Mouse (Mus musculus) heart, embryonic 15.5 days (tissue): Measurements from ENCODE around the gene Chst15. TPM values are rescaled to one million over a fixed set of nuclear protein-coding genes. Genes with fewer than 3 reads are reported as not detected.

ENCODE experiments used
- ATAC-seq: fragments of 200-750 bp; cut with Nextera tagmentation; replicated peaks from 2 replicates; pipeline ENCODE4 v1.8.0; 2017; ENCODE audit warnings: low read depth, moderate TSS enrichment; ENCODE audit not compliant: insufficient number of reproducible peaks, insufficient read depth, low FRiP score
- H3K27ac ChIP-seq: fragments of 300-500 bp; sonication (generic); 2 replicates; pipeline ENCODE4 v1.5.1; 2015; ENCODE audit warnings: mild to moderate bottlenecking, inconsistent platforms
- H3K27me3 ChIP-seq: fragments of 300-500 bp; sonication (generic); 2 replicates; pipeline ENCODE4 v1.6.1; 2015; ENCODE audit warnings: inconsistent platforms
- H3K36me3 ChIP-seq: fragments of 300-500 bp; sonication (generic); 2 replicates; pipeline ENCODE4 v1.6.1; 2015; ENCODE audit warnings: mild to moderate bottlenecking, inconsistent platforms
- H3K4me1 ChIP-seq: fragments of 300-500 bp; sonication (generic); replicated peaks from 2 replicates; pipeline ENCODE4 v1.6.1; 2015; ENCODE audit warnings: inconsistent platforms
- H3K4me2 ChIP-seq: fragments of 300-500 bp; sonication (generic); 2 replicates; pipeline ENCODE4 v1.6.1; 2015; ENCODE audit warnings: inconsistent platforms, mild to moderate bottlenecking, moderate library complexity
- H3K4me3 ChIP-seq: fragments of 300-500 bp; sonication (generic); 2 replicates; pipeline ENCODE4 v1.5.1; 2015; ENCODE audit warnings: mild to moderate bottlenecking, inconsistent platforms
- H3K9ac ChIP-seq: fragments of 300-500 bp; sonication (generic); 2 replicates; pipeline ENCODE4 v1.6.1; 2015; ENCODE audit warnings: mild to moderate bottlenecking, inconsistent platforms
- H3K9me3 ChIP-seq: fragments of 300-500 bp; sonication (generic); replicated peaks from 2 replicates; pipeline ENCODE4 v1.6.1; 2016; ENCODE audit warnings: inconsistent platforms
- WGBS: fragments of 180-500 bp; shearing (Covaris S2); methylation state at CpG from one replicate; pipeline ENCODE4 v1.1.7; 2015; ENCODE audit warnings: mixed read lengths; 5-methylcytosine and 5-hydroxymethylcytosine counted together
- polyA plus RNA-seq: library from polyadenylated mRNA; unstranded; fragments of >200 nt; fragmentation: Nextera tagmentation; extraction: Ambion mirVana; gene quantifications from 2 replicates; pipeline ENCODE4 v1.2.1, GENCODE M21; 2015

The Chst15 gene
- polyA plus RNA-seq, 1 experiment from 2014 or later: 4.4 TPM

DNA sequence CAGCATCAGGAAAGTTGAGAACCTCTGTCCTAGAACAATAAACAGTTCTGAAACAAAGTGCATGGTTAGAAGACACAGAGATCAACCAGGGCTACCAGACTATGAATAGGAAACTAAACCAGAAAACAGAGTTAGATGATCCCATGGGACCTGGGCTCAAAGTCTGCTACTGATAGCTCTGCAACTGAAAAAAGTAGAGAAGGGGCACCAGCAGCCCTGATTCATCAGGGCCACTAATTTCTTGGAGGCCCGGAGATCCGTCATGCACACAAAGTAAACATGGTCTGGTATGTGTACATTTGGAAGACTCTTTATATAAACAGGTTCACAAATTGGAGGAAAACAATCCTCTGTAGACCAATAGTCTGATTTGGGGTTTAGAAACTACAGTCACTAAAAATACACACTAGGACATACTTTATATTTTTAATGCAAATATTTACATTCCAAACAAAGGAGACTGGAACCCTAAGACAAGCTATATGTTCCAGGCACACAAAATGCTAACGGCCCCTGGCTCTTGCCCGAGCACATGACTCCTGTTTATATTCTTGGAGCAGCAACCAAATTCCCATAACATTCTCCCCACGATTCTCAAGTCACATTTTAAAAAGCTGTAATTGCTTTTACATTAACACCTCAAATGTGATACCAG lies 8.4 kb downstream of the Chst15 start:
- Histone ChIP-seq H3K4me3 (no peak overlapping the region), H3K4me1 (peaks cover 17% of the 10 kb centered on the region), H3K9me3 (no peaks in the 10 kb centered on the region), H3K9ac (no peak overlapping the region), H3K27me3 (no peaks in the 10 kb centered on the region), H3K36me3 (no peaks in the 10 kb centered on the region), H3K4me2 (no peak overlapping the region), H3K27ac (no peak overlapping the region)
- 62% methylated on average over 5 of the region's 5 CpGs for WGBS
- ATAC-seq: no peak

DNA sequence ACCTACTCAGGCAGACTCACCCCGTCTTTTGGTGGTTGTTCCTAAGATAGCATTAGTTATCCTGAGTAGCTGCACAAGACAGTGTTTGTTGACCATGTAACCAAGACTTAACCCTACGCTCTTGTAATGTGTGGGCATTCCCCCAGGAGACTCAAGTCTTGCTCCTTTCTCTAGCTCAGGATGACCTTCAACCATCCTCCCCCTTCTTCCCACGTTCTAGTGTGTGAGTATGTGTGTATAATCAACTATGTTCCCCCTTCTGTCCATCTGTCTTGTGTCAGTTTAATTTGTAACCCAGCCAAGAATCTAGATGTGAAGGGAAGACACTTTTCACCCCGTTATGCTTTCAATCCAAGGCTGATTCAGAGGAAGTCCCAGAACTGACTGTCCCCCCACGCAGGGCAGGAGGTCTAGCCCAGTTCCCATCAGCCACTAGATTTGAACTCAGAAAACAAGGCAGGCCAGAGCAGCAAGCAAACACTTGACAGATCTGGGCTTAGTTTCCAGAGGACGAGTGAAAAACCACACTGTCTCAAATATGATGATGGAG lies 9.2 kb downstream of the Chst15 start:
- no peaks in the 10 kb centered on the region for H3K36me3 ChIP-seq
- ATAC-seq: no peak
- WGBS: 46% methylated on average over 6 of the region's 6 CpGs
- no peak overlapping the region for H3K9ac ChIP-seq
- H3K4me3 ChIP-seq: no peak overlapping the region
- H3K27me3 ChIP-seq: no peaks in the 10 kb centered on the region
- no peaks in the 10 kb centered on the region for H3K9me3 ChIP-seq
- H3K4me2 ChIP-seq: no peak overlapping the region
- H3K4me1 ChIP-seq: peaks cover 21% of the 10 kb centered on the region
- H3K27ac ChIP-seq: no peak overlapping the region

DNA sequence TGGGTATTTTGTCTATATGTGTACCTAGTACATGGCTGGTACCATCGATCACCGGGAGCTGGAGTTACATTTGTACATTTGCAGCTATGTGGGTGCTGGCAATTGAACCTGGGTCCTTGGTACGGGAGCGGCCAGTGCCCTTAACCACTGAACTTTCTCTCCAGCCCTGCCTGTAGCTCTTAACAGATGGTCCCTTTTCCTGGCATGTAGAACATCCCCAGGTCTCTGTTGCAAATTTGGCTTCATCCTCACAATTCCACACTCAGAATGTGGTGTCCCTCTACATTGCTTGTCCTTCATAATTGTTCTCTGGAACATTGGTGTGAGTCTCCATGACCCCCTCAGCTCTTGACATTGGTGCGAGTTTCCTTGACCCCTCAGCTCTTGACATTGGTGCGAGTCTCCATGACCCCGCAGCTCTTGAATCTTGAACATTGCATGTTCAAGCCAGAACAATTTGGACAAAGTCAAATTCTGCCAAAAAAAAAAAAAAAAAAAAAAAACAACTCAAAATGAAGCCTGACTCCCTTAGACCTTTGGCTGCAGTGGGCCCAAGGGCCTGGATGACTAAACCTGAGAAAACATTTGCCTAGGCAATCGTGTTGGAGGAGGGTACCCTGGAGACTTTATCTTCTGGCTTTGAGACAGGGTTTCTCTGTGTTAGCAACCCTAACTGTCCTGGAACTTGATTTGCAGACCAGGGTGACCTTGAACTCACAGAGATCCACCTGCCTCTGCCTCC lies 10.2 kb downstream of the Chst15 start:
- no peaks in the 10 kb centered on the region for H3K9me3 ChIP-seq
- peaks cover 24% of the 10 kb centered on the region for H3K4me1 ChIP-seq
- H3K36me3 ChIP-seq: no peaks in the 10 kb centered on the region
- no peak for ATAC-seq
- H3K4me2 ChIP-seq: no peak overlapping the region
- no peak overlapping the region for H3K4me3 ChIP-seq
- H3K27me3 ChIP-seq: no peaks in the 10 kb centered on the region
- no peak overlapping the region for H3K9ac ChIP-seq
- 90% methylated on average over 8 of the region's 8 CpGs for WGBS
- no peak overlapping the region for H3K27ac ChIP-seq

DNA sequence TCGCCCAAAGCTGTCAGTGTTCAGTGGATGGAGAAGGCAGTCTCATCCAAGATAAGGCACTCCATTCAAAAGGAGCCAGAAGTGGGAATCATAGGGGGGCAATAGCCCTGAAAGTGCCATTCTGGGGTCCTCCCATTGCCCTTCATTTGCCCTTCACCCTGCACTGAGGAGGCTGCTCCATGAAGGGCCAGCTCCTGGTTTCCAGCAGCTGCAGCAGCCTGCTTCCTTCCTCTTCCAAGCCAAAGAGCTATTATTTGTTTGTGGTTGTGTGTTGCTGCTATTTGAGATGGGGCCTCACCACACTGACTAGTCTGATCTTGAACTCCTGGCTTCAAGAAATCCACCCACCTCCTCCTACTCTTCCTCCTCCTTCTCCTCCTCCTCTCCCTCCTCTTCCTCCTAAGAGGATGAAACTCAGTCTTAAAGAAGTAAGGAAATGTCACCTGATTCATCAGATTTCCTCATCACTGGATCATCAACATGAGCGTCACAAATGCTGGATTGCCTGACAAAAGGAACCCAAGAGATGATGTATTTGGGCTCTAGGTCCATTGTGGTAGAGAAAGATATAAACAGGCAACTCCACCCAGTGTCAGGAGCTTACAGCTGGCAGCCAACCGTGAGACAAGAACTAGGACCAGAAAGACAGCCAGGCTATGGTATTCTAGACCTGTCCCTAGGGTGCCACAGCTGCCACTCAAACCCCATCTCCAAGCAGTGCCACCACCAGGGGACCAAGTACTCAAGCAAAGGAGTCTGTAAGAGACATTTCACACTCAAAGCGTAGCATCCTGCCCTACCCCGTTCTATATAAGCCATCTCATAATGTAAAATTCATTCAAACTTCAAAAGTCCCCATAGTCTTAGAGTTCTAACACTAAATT lies 11.3 kb downstream of the Chst15 start:
- Histone ChIP-seq H3K27me3 (no peaks in the 10 kb centered on the region), H3K36me3 (no peaks in the 10 kb centered on the region), H3K4me1 (peaks cover 24% of the 10 kb centered on the region), H3K4me3 (no peak overlapping the region), H3K27ac (no peak overlapping the region), H3K4me2 (no peak overlapping the region), H3K9me3 (no peaks in the 10 kb centered on the region), H3K9ac (no peak overlapping the region)
- ATAC-seq: no peak
- WGBS: 76% methylated on average over 5 of the region's 5 CpGs

DNA sequence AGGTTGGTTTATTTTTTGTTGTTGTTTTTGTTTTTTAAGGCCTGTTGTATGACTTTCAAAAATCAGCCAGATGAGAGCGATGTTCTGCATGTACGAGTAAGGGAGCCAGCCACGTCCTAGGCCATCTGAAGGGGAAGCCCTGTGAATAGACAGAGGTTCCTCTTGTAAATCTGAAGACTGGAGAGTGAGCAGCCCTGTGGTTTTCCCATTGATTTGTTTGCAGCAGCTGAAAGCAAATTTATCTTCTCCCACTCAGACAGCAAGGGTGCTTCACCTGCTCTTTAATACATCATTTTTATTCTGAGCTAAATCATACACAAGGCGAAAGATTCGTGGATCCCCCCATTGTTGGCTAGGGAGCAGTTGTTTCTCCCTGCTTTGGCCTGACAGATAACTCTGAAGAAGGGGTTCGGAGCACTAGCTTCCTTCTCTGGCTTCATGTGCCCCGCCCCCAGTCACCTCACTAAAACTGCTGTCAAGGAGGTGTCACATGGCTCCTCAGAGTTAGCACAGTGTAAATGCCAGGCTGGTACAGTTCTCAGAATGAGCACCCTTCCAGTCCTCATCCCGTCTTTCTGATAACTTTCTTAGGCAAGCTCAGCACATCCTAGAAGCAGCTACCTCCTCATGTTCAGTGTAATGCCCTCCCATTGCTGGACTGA lies 12.5 kb downstream of the Chst15 start:
- Histone ChIP-seq H3K4me3 (no peak overlapping the region), H3K36me3 (no peaks in the 10 kb centered on the region), H3K27me3 (no peaks in the 10 kb centered on the region; the same call in 1 of the 2 replicates), H3K4me1 (peaks cover 28% of the 10 kb centered on the region), H3K9me3 (no peaks in the 10 kb centered on the region), H3K27ac (no peak overlapping the region), H3K9ac (no peak overlapping the region), H3K4me2 (no peak overlapping the region)
- ATAC-seq: no peak
- WGBS: 65% methylated on average over 8 of the region's 8 CpGs

DNA sequence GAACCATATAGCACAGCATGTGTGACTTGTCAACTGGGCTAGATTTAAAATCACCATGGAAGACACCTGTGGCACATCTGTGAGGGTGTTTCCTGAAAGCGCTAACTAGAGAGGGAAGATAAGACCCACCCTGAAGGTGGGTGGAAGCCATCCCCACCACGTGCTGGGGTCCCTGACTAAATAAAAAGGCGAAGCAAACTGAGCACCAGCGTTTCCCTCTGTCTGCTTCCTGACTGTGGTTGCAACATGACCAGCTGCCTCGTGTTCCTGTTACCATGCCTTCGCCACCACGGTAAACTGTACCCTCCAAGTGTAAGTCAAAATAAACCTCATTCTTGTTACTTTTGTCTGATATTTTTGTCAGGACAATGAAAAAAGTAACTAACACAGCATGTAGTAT lies 13.0 kb downstream of the Chst15 start:
- Histone ChIP-seq H3K9me3 (no peaks in the 10 kb centered on the region), H3K27ac (no peak overlapping the region), H3K4me2 (no peak overlapping the region), H3K36me3 (no peaks in the 10 kb centered on the region), H3K4me1 (peaks cover 28% of the 10 kb centered on the region), H3K4me3 (no peak overlapping the region), H3K9ac (no peak overlapping the region), H3K27me3 (no peaks in the 10 kb centered on the region; the same call in 1 of the 2 replicates)
- WGBS: 62% methylated on average over 7 of the region's 7 CpGs
- no peak for ATAC-seq

DNA sequence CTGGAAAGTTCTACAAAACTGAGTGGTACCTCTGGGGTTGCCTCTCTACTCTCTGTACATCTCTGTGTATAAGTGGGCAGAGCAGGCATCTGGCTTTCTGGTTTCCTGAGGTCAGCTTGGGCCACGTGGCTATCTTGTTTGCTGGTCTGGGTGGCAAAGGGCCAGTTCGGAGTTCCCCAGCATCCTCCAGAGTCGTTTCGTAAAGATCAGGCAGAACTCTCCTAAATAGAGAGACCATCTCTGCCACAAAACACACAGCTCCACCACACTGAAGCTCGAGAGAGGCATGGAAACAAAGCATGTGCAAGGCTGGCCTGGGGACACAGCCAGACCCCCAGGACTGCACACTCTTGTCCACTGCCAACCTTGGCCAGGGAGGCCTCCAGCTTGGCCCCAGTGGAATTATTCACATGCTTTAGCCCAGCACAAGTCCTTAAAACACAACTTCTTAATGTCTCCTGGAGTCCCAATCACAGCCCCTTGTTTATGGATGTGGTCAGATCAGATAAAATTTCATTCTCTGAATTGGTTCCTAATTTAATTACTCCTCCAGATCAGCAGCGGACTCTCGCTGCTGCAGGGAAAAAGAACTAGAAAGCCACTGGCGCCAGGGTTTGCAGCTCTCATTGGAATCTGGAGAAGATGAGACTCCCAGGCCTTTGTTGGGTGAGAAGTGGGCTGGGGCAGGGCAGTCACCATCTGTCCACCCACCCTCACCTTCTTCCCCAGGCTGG lies 14.4 kb downstream of the Chst15 start:
- Histone ChIP-seq H3K9me3 (no peaks in the 10 kb centered on the region), H3K36me3 (no peaks in the 10 kb centered on the region), H3K9ac (no peak overlapping the region), H3K4me1 (peaks cover 28% of the 10 kb centered on the region), H3K4me2 (no peak overlapping the region), H3K4me3 (no peak overlapping the region), H3K27ac (no peak overlapping the region), H3K27me3 (no peaks in the 10 kb centered on the region; the same call in 1 of the 2 replicates)
- WGBS: 64% methylated on average over 8 of the region's 8 CpGs
- no peak for ATAC-seq

DNA sequence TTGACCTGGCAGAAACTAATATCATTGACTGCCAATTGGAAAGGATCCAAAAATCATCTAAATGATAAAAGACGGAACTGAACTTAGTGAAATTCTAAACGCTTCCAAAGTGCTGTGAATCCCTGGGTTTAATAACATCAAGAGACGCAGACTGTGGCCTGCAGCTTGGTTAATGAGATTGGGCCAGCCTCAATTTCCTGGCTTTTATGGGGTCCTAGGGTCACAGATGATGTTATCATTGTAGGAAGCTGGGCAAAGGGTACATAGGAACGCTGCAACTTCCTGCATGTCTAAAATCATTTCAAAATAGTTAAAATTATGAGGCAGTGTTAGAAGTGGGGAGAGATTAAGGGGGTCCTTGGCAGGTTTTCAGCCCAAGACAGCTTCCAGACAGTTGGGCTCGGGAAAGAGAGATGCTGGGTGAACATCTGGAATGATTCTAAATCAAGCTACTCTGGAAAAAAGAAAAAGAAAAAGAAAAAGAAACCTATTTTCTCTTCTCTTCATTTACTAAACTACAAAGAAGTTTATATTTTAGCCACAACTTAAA lies 17.3 kb downstream of the Chst15 start:
- 55% methylated on average over 5 of the region's 5 CpGs for WGBS
- no peaks in the 10 kb centered on the region for H3K9me3 ChIP-seq
- H3K4me2 ChIP-seq: no peak overlapping the region
- H3K27me3 ChIP-seq: no peaks in the 10 kb centered on the region; the same call in 1 of the 2 replicates
- no peak overlapping the region for H3K4me3 ChIP-seq
- H3K27ac ChIP-seq: no peak overlapping the region
- H3K36me3 ChIP-seq: no peaks in the 10 kb centered on the region
- peaks cover 20% of the 10 kb centered on the region for H3K4me1 ChIP-seq
- no peak for ATAC-seq
- H3K9ac ChIP-seq: no peak overlapping the region

DNA sequence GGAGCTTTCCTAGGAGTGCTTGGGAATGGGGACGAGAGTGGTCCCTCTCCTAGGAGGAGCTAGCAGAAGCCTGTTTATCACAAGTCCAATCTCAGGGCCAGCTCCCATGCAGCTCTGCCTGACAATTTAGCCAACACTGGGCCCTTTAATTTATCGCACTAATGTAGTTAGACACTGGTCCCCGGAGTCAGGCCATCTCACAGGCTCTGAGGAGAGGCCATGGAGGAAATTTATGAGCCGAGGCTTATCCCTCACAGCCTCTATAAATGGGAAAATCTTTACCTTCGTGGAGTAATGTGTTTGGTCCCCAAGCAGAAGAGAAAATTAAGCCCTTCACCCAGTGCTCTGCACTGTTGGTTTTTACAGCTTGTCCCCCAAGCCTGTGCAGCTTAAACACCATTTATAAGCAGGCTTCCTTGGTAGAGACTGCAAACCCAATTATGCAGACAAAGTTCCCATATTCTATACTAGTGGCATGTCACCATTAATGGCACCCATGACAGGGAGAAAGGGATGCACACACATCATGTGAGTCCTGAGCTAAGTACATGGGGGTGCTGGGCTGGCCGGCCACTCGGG lies 18.5 kb downstream of the Chst15 start:
- H3K4me1 ChIP-seq: peaks cover 16% of the 10 kb centered on the region
- no peak overlapping the region for H3K9ac ChIP-seq
- H3K4me2 ChIP-seq: no peak overlapping the region
- no peak overlapping the region for H3K27ac ChIP-seq
- no peak overlapping the region for H3K4me3 ChIP-seq
- no peak for ATAC-seq
- H3K9me3 ChIP-seq: no peaks in the 10 kb centered on the region
- H3K36me3 ChIP-seq: no peaks in the 10 kb centered on the region
- 83% methylated on average over 7 of the region's 7 CpGs for WGBS
- H3K27me3 ChIP-seq: no peaks in the 10 kb centered on the region; the same call in 1 of the 2 replicates
